Mouse (Mus musculus): ENCODE results near the gene Aco2.
A peak's percentile ranks its signal among the peaks of the same experiment; 100 is the strongest.

Aco2 gene

DNA sequence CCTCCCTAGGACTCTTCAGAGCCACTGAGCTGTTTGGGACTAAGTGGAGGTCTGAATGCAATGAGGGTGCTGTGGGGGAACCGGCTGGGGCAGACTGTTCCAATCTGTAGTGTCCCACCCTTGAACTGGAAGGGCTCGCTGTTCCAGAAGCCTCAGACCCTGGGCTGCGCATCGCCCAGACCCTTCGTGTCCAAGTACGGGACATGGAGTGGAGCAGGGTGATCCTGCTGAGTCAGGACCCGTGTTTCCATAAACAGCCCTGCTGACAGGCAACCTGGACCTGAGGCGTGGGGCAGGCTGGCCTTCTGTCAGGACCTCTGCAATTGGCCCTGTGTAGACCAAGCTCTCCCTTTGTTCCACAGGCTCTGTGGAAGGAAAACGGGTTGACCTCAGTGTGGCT is 25.4 kb upstream of the Aco2 start:
- no peak for DNase-seq

DNA sequence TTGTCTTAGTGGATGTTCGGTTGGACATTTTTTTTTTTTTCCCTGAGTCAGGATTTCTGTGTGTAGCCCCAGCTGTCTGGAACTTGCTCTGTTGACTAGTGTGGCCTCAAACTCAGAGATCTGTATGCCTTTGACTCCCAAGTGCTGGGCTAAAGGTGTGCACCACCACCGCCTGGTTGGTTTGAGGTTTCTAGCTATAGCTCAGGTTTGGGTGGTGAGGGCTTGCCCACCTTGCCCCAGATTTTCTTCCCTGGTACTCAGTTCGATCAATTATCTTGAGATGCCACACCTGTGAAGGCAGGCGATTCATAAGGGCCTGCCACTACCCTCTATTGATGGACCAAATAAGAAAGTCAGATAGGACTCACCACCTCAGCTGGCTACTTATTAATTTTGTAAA is 24.9 kb upstream of the Aco2 start:
- DNase-seq: no peak

DNA sequence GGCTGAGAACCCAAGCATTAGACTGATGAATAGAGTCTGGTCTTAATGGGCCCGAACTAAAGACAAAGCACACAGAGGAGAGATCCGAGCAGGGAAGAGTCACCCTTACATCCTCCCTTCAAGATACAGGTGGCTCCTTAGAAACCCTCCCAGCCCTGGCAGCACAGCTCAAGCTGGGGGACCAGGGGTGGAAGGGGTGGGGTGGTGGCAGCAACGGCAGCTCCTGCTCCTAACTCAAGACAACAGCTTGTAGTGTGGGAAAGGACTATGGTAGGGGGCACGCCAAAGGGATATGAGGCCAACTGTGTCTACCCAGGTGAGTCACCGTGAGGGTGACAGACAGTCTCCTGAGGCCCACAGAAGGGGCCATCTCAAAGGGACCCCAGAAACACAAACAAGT is 24.2 kb upstream of the Aco2 start:
- no peak for DNase-seq

DNA sequence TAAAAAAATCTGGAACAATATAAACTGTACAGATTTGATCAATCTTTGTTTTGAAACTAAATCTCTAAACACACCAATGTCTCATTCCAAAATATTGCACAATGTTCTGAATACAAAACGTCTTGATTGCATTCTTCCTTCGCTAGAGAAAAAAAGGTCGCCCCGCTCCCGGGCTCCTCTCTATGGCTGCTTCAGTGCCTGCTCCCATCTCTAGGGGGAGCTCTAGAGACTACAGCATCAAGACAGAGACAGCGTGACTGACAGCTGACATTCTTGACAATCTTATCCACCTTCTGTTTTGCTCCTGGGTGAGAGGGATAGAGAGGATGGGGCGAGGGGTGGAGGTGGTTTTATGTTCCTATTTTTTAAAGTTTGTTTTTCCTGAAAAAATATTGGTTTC is 23.8 kb upstream of the Aco2 start:
- DNase-seq: peak; percentile 73

DNA sequence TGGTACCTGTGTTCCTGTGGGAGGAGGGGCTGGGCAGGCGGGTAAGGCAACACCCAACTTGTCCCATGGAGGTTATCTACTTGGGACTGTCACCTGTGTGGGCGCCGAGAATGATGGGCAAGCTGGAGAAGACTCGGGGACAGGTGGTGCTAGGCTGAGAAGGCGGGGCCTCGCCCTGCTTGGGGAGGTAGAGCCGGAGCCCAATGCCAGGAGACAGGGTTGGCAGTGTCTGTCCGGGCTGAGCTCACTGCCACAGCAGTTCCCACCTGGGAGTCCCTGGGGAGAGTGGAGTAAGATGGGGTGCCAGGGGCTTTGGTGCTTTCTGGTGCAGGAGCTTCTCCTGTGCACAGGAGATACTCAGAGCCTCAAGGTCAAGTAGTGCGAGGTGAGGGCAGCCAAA is 23.0 kb upstream of the Aco2 start:
- no peak for DNase-seq

DNA sequence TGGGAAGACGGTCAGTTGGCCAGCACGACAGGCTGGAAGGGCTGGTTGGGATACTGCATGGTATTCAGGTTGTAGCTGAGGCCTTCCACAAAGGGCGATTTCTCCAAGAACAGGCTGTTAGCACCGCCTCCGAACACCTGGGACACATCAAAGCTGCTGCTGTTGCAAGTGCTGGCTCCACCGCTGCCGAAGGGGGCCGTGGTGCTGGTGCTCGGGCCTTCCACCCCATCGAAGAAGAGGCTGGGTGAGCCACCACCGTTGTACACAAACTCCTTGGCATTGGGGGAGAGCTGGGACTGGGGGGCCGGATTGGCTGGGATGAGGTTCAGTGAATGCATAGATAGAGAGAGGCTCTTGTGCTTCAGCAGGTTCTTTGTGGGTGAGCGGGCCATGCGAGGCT is 21.4 kb upstream of the Aco2 start:
- no peak for DNase-seq

DNA sequence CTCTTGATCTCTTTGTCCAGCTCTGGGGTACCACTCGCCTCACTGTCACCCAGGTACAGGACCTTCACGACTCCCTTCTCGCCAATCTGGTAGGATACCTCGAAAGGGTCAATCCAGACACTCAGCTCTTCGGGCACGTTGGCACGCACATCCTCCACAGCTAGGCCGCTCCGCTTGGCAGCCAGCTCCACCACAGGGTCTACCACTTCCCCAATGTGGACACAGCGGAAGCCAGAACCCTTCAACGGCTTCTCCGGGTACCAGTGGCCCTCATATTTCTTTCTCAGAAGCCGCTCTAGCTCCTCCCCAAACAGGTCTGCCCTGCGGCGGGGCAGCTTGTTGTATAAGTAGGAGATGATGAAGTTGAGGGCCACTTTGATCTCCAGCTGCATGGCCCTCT is 20.7 kb upstream of the Aco2 start:
- no peak for DNase-seq

DNA sequence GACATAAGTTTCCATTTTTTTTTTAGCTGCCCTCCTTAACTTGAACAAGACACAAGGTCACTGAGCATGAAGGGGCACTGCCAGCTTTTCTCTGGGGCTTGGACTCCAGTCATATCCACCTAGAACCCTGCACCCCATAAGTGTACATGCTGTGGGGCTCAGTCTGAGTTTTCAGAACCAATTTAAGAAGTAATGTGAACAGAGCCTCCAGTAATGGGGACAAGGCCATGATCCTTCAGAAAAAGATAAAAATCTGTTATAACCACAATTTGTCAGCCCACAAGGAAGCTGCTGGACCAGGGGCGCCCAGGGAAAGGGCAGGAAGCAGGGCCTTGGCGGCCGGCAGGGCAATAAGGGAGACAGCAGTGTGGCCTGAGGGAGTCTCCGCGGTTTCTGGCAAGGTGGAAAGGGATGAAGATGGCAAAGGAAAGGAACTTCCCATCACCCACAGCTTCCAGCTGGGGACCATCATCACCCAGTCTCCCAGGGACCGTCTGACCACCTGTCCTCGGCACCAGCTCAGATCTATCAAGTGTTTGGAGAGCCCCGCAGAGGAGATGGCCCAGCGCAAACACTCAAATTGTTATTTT is 19.6 kb upstream of the Aco2 start:
- no peak for DNase-seq

DNA sequence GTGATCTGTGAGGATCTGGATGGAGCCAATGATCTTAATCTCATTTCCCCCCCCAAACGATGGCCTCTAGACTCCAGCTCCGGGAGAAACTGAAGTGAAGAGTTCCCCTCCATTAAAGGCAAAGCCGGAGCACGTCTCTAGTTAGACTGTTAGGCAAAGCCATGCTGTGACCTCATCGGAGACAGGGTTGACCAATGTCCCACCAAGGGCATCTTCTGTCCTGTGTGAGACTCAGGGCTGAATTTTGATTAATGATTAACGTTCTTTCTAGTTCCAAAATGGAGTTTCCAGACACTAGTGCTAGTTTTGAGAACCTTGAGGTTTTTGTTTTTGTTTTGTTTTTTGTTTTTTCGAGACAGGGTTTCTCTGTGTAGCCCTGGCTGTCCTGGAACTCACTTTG is 19.0 kb upstream of the Aco2 start:
- DNase-seq: no peak

DNA sequence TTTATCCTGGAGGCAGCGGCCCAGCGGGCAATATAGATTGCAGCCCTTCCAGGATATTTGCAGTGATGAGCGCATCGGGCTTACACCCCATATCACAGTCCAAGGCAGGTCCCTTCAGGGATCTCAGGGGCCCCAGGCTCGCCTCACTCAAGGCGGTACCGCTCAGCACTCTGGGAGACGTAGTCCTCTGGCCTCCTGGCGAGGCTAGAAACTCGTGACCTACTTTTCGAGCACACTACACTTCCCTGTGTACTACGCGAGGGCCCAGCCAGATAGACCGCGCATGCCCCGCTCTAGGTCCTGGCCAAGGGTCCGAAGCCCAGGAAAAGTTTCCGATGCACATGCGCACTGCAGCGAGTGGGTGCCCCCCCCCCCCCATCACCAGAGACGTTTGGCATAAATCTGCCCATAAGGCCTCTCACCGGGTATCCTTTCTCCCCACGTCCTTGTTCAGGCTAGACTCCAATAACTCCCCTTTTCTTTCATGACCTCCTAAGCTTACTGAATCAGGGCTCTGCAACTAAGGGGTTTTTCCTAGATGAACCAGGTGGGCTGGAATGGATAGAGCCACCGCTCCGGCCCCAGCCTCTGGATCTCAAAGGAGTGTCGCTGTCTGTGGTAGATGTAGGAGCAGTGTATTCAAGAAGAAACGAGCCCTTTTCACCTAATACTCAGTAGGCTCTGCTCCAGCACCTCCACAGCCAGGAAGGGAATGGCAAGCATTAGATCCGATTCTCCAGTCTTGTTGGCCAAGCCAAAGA is 15.9 kb upstream of the Aco2 start:
- DNase-seq: peak; percentile 93

DNA sequence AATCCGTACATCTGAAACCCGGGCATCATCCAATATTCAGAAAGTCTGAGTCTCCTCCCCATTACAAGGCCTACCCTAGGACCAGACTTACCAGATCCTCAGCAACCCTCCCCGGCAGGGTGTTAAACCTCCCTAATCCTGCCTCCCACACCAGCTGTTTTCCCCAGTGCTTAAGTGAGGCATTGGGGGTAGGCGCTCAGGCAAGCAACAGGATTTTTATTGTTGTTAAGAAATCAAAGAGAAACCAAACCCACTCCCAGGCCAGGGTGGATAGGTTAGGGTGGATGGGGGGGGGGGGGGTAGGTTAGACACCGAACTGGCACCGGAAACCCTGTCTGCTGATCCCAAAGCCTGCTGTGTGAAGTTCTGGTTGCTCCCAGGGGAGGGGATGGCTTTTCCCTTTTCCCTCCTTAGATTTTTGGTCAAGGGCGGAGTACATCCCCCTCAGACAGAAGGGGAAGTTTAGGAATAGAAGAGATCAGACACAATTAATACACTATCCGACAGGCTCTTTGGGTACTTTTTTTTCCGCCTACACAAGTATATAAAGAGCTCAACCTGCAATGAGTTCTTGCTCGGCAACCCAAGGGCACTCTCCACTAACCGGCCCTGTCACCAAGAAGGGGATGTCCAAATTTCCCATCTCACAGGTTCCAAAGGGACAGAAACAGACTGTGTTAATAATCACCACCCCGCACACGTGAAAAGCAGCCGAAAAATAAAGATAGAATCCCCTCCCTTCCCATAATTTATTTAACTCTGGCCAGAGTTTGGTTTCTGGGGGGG is 15.0 kb upstream of the Aco2 start:
- DNase-seq: no peak

DNA sequence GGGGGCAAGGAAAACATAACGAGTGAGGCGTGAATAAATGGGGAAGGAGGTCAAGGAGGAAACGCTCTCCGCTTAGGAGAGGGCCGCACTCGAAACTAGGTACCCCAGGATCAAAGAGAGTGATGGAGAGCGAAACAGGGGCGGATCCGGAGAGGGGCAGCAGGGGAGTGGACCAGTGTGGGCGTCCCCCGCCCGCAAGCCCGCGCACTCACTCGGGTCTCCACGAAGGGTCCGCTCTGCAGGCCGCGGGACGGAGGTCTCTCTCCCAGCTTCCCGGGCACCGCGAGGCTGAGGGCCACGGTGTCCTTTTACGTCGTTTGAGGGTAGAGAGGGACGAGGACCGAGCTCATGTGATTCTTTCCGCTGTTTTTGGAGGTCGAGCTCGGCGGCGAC is 14.4 kb upstream of the Aco2 start:
- DNase-seq: no peak

DNA sequence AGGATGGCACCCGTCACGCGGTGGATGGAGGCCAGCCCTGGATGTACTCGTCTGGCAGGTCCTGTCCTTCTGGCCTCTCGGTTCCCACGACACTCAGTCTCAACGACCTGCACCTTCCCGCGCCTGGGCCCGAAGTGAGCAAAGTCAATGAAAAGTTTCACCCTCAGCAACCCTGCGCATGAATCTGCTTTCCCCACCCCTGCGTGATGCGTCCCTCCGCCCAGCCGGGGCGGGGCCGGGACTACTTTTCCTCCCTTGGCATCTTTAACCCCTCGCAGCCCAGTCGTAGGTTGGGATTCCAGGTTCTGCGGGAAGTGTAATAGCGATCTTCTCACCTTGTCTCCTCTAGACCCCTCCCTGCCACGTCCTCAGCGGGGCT is 14.0 kb upstream of the Aco2 start:
- DNase-seq: peak; percentile 88

DNA sequence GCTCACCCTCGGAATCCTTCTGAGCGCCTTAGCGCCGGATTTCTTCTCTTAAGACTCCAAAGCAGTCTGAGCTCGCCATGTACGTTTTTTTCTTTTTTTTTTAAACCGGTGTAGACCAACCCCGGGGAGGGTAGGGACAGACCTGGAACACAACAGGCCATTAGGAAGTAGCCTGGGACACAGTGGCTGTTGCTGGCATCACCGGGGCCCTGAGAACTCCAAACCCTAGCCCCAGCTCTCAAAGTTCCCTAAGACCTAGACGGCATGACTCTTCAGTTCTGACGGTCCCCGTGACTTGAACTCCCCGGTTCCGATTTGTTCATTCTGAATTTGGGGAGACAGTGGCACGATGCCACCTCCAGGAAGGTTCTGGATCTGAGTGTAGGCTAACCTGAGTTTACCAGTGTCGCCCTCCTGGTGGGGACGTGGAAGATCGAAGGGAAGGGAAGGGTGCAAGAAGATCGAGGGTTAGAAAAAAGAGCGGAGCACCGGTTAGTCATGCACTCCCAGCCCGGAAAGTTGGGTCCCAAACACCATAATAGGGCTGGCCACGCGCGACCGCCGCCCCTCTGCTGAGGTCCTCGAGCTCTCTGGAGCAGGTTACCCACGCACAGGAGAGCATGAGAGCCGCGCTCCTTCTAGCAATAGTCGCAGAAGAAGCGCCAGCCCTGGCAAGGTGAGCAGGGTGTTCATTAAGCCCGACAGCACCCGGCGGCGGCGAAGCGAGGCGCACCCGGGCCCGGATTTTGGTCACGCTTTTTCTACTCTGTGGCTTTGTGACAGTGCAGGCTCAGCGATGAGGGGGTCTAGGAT is 13.4 kb upstream of the Aco2 start, which contains the start of gene Tob2:
Gene Tob2 (minus strand): TSS at position 280 of the 813 bp plus-strand sequence.
- peak; percentile 83 for DNase-seq

DNA sequence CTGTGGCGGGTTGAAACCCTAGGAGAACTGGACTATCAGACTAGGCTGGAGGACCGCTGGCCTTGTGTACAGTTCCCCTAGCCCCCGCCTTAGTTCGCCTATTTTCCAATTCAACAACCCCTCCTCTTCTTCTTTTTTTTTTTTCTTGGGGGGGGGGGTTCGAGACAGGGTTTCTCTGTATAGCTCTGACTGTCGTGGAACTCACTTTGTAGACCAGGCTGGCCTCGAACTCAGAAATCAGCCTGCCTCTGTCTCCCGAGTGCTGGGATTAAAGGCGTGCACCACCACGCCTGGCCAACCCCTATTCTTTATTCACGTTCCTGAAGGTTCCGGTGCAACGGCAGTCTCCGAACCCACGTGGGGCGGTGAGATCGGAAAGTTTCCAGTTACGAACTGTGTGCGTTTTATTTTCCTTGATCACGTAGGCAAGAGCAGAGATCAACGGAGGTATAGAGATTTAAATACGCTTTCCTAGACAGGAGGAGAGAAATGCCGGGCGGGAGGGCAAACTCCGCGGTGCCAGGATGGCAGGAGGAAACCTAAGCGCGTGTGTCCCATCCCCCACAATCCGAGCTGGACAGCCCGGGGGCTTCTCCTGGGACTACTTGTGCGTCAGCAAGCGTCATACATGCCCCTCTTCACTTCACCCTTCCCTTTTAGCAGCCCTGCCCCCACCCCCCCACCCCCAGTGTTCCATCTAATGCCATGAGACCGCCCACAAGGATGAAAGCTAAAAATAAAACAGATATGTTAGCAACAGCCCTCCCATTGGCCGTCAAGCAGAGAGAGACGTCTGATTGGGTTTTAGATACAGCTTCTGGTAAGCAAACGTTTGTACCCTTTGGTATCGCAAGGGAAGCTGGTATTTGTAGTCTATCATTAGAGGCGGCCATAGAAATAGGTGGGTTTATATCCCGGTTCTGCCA is 12.5 kb upstream of the Aco2 start:
- peak; percentile 97 for DNase-seq

DNA sequence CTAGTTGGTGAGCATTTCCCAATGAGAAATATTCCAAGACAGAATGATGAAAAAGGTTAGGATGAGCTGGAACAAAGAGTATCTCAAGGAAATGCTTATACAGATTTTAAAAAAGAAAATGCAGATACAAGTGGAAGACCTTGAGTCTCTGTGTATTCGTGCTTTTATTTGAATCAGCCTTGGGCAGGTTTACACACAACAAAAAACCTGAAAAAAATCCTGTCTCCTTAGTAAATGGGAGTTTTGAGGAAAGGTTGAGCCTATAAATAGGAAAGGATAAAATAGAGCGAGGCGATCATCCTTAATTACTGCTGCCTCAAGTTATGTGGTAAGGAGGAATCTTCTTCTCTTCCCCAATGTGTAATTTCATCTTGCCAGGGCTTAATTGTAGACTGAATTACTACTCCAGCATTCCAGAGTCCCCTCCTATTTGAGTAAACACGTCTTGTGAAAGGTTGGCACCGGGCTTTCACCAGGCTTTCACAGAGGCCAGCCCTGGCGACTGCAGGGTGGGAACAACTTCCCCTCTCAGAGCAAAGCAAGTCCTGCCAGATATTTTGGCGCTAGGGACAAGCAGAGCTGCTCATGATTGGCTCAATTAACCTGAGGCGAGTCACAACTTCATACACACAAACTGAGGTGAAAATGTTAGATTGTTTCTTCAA is 11.5 kb upstream of the Aco2 start:
- no peak for DNase-seq

DNA sequence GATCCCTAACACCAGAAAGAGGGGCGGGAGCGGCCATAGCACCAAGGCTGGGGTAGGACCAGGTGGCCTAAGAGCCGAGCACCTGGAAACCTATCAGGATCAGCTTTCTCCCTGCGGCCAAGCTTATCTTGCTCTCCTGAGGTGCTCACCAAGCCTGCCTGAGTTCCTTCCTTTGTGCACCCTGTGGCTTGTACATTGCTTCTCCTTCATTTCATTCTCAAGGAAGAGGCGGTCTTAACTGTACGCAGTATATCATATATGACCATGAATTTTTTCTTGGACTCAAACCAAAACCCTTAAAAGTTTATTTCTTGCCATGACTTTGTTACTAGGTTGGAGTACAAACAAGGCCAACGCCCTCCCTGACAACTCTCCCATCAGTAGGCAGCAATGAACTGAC is 7.9 kb upstream of the Aco2 start:
- DNase-seq: no peak

DNA sequence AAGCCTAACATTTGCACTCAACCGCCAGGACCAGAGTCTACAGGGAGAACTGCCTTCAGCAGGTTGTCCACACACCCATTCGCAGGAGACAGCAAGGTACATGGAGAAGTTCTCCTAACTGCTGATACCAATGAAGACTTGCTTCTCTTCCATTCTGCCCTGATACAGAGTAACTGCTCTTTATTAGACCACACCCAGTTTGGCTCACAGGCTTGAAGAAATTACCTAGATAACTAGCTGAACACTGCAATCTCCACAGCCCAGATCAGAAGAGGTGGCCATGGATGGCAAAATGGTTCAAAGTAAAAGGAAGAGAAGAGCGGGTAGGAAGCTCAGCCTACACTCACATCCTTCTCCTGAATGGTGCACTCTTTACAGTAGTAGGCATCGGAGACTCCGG is 2.1 kb upstream of the Aco2 start:
- no peak for DNase-seq

DNA sequence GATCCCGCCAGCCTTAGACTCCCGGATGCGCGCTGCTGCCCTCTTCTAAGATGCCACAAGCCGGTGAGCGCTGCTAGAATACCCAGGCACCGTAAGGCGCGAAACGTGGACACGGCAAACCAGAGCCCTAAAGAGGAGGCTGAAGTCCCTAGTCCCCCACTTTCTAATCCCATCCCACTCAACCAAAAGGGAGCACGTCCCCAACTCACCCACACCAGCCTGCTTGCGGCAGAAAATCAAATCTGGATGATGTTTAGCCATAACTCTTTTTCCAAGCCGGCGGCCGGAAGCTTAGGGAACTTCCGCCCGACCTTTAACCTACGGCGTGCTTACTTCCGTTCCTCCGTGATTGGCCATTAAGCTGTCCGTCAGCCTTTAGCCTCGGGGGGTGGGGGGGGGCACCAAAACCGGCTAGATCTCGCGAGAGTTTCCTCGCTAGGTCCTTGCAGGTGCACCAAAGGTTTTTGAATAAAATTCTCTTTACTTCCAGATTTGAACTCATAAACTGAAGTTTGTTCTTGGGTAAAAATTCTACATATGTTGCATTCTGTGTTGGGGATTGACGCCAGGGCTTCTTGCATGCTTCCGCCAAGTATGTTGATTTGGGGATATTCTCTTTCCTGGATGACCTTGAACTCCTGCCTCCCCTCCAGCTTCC is 376 bp upstream of the Aco2 start, which contains the start of gene Phf5a:
Gene Phf5a (minus strand): TSS at position 308 of the 658 bp plus-strand sequence.
- DNase-seq: peak; percentile 87

DNA sequence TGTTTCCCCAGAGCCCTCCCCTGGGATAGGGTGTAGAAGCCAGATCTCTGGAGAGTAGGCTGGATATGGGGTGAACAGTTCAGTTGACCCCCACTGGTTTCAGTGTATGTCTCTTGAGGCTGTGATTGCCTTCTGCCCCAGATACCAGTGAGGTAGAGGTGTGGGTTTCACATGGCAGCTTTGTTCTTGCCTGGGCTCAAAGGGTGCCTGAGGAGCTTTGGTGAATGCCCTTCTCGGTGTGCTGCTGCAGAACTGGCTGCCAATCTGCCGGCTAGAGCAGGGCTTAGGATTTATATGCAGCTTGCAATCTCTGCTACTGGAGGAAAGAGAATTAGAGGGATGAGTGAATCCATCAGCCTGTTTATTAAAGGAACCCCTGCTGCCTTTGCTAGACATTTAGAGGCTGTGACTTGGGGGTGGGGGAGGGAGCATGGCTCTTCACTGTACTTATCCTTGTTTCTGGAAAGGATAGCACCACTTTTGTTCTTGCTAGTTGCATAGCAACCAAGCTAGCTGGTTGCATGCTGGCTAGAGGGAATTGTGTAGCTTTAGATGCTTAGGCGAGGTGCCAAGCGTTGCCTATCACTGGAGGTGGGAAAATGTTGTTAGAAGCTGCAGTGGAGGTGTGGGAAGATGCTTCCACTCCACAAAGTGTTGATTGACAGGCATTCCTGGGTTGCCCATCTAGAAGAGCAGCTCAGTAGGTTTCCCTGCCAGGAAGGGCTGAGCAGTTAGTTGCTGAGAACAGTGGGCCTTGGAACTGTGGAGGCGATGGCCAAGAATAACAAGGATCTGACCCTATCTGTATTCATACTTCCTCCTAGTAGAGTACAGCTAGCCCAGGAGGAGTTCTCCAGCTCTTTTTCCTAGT is 7.7 kb downstream of the Aco2 start:
- DNase-seq: peak; percentile 84
